Mouse (Mus musculus) MEL (cell line): Measurements from ENCODE around the gene Castor1. TPM values are rescaled to one million over a fixed set of nuclear protein-coding genes. Genes with fewer than 3 reads are reported as not detected.

Experiments used
- DNase-seq: peaks from one replicate; pipeline ENCODE4 v3.0.0; 2011; ENCODE audit warnings: low read depth, low spot score
- H3K27ac ChIP-seq: 2 replicates; pipeline ENCODE4 v1.5.1; 2012; ENCODE audit warnings: low read depth, mild to moderate bottlenecking, control low read depth, low read length, moderate library complexity; ENCODE audit not compliant: control insufficient read depth
- H3K27me3 ChIP-seq, 2 experiments: fragments of 150-350 bp in 1 of 2; sonication (generic) in 1 of 2; 2 replicates each; pipeline ENCODE4 v1.6.1; 2012; ENCODE audit warnings: low read length in 2 of 2, mild to moderate bottlenecking in 2 of 2, improper control_type of control experiment in 1 of 2, moderate library complexity in 1 of 2; ENCODE audit not compliant: insufficient read depth in 2 of 2, control insufficient read depth in 1 of 2
- H3K36me3 ChIP-seq, 2 experiments: 2 replicates each; pipeline ENCODE4 v1.6.1; 2012 to 2014; ENCODE audit warnings: low read length in 2 of 2, improper control_type of control experiment in 1 of 2, inconsistent platforms in 1 of 2, mild to moderate bottlenecking in 1 of 2; ENCODE audit not compliant: insufficient read depth in 2 of 2, control insufficient read depth in 1 of 2
- H3K4me1 ChIP-seq, 2 experiments: fragments of 150-350 bp in 1 of 2; sonication (generic) in 1 of 2; 2 replicates each; pipeline ENCODE4 v1.6.1; 2012; ENCODE audit warnings: low read length in 2 of 2, improper control_type of control experiment in 1 of 2, mild to moderate bottlenecking in 1 of 2; ENCODE audit not compliant: insufficient read depth in 2 of 2, control insufficient read depth in 1 of 2
- H3K4me3 ChIP-seq, 2 experiments: fragments of 150-350 bp in 1 of 2; sonication (generic) in 1 of 2; 2 replicates each; pipeline ENCODE4 v1.5.1; 2012; ENCODE audit warnings: low read depth in 2 of 2, low read length in 2 of 2, mild to moderate bottlenecking in 2 of 2, moderate library complexity in 2 of 2, control low read depth in 1 of 2, improper control_type of control experiment in 1 of 2; ENCODE audit not compliant: control insufficient read depth in 1 of 2, insufficient read depth in 1 of 2
- H3K79me2 ChIP-seq: 2 replicates; pipeline ENCODE4 v1.6.1; 2012; ENCODE audit warnings: mild to moderate bottlenecking, low read length, moderate library complexity; ENCODE audit not compliant: control insufficient read depth, poor library complexity, insufficient read depth
- H3K9ac ChIP-seq: 2 replicates; pipeline ENCODE4 v1.6.1; 2012; ENCODE audit warnings: low read depth, mild to moderate bottlenecking, control low read depth, low read length, moderate library complexity; ENCODE audit not compliant: control insufficient read depth, poor library complexity, severe bottlenecking
- H3K9me3 ChIP-seq: fragments of 150-350 bp; sonication (generic); replicated peaks from 2 replicates; pipeline ENCODE4 v1.6.1; 2012; ENCODE audit warnings: mild to moderate bottlenecking, low read length, improper control_type of control experiment, moderate library complexity; ENCODE audit not compliant: insufficient read depth
- CHD1 ChIP-seq: IDR thresholded peaks from 2 replicates; pipeline ENCODE4 v1.6.1; 2012; ENCODE audit warnings: low read depth, mild to moderate bottlenecking, inconsistent platforms, low read length, improper control_type of control experiment
- ETS1 ChIP-seq: IDR thresholded peaks from 2 replicates; pipeline ENCODE4 v1.6.1; 2012; ENCODE audit warnings: low read depth, mild to moderate bottlenecking, inconsistent platforms, low read length, improper control_type of control experiment, moderate library complexity
- HCFC1 ChIP-seq: IDR thresholded peaks from 2 replicates; pipeline ENCODE4 v1.6.1; 2012; ENCODE audit warnings: low read depth, mild to moderate bottlenecking, inconsistent platforms, low read length, improper control_type of control experiment, moderate library complexity
- JUND ChIP-seq: IDR thresholded peaks from 2 replicates; pipeline ENCODE4 v1.6.1; 2011; ENCODE audit warnings: low read depth, mild to moderate bottlenecking, improper control_type of control experiment, low read length
- KAT2A ChIP-seq: conservative IDR thresholded peaks from 2 replicates; pipeline ENCODE4 v1.6.1; 2012; ENCODE audit warnings: low read depth, low read length, improper control_type of control experiment, inconsistent platforms
- MAFK ChIP-seq: IDR thresholded peaks from 2 replicates; pipeline ENCODE4 v1.6.1; 2011; ENCODE audit warnings: low read depth, mild to moderate bottlenecking, low read length, improper control_type of control experiment, borderline replicate concordance
- MXI1 ChIP-seq: IDR thresholded peaks from 2 replicates; pipeline ENCODE4 v1.6.1; 2011; ENCODE audit warnings: mild to moderate bottlenecking, low read depth, low read length, improper control_type of control experiment
- TAL1 ChIP-seq: IDR thresholded peaks from 2 replicates; pipeline ENCODE4 v1.6.1; 2012; ENCODE audit warnings: mild to moderate bottlenecking, inconsistent platforms, low read length, moderate library complexity, mixed read lengths
- ZC3H11A ChIP-seq: IDR thresholded peaks from 2 replicates; pipeline ENCODE4 v1.6.1; 2012; ENCODE audit warnings: low read depth, mild to moderate bottlenecking, inconsistent platforms, low read length, improper control_type of control experiment
- polyA plus RNA-seq, 2 experiments: library from polyadenylated mRNA; stranded (reverse) in 1 of 2; unstranded in 1 of 2; fragments of >175 nt in 1 of 2; fragments of >200 nt in 1 of 2; gene quantifications; 2 replicates each; pipeline versions ENCODE4 v1.2.1 to v1.2.4; 2012; ENCODE audit warnings: low replicate concordance in 2 of 2, low read depth in 1 of 2; ENCODE audit not compliant: insufficient read length in 2 of 2, insufficient read depth in 1 of 2, missing spikeins in 1 of 2
- total RNA-seq: library from RNA; depleted of rRNA; stranded (reverse); fragments of 300-350 nt; gene quantifications from 2 replicates; pipeline ENCODE4 v1.2.3, GENCODE M21; 2012

Castor1 gene
- total and polyA plus RNA-seq, 3 experiments = 6.6 to 11.8 TPM; not detected in 1

DNA sequence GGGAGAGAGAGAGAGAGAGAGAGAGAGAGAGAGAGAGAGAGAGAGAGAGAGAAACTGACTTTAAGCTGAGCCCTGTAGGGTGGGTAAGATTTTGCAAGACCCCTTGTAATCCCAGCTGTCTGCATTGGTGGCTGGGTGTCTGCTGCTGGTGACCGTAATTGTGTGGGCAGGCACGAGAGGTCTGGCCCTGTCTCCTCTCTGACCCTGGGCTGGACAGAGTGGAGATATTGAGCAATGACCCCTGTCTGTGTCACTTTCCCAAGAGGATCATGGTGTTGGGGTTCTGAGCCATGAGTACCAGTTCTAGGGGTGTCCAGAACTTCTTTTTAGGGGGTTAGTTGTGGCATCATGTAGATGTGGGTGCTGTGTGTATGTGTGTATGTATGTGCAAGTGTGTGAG is 6.2 kb downstream of the Castor1 start:
- Histone ChIP-seq H3K9me3 (no peaks in the 10 kb centered on the region), H3K79me2 (no peaks in the 10 kb centered on the region), H3K4me3 (no peak overlapping the region), H3K9ac (no peak overlapping the region), H3K36me3 (peaks cover 0 to 17% of the 10 kb centered on the region in 2 experiments; a peak in 2 of 4 replicates), H3K27ac (no peak overlapping the region), H3K27me3 (no peaks in the 10 kb centered on the region), H3K4me1 (peaks cover 4 to 24% of the 10 kb centered on the region in 2 experiments; a peak in 3 of 4 replicates)
- DNase-seq = no peak
- TF ChIP-seq JUND = 0 out of 2 replicates have a peak, but pooled peaks have one; percentile 16
- no peak for TF ChIP-seq CHD1
- no peak for TF ChIP-seq HCFC1

DNA sequence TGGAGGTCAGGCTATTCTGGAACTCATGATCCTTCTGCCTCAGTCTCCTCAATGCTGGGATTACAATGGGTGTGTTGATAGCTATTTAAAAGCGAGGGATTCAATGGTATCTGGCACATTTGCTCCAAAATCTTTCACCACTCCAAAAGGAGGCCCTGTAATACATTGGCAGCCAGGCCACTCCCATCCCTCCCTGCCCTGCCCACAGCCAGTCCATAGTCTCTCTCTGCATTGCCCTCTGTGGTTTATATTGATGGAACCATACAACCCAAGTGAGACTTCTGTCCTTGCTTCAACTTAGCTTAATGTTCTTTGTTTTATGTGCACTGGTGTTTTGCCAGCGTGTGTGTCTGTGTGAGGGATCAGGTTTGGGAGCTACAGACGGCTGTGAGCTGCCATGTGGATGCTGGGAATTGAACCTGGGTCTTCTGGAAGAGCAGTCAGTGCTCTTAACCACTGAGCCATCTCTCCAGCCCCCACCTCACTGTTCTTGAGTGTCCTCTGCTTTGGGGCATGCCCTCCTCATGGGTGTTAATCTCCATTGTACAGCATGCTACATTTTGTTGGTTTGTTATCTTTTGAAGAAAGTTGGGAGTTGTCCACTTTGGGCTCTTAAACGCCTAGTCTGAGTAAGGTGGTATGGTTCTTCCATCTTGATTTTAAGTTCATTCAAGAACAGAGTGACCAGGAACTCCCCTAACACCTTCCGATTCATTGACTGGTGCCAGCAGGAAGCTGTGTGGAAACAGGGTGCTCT is 8.7 kb downstream of the Castor1 start:
- Histone ChIP-seq H3K9ac (no peak overlapping the region), H3K9me3 (no peaks in the 10 kb centered on the region), H3K36me3 (peaks cover 0 to 17% of the 10 kb centered on the region in 2 experiments; a peak in 2 of 4 replicates), H3K79me2 (no peaks in the 10 kb centered on the region), H3K27ac (no peak overlapping the region), H3K27me3 (no peaks in the 10 kb centered on the region), H3K4me3 (no peak overlapping the region), H3K4me1 (peaks cover 4 to 24% of the 10 kb centered on the region in 2 experiments; a peak in 3 of 4 replicates)
- DNase-seq = no peak
- TF ChIP-seq ZC3H11A = no peak
- TF ChIP-seq TAL1 = peak; percentile 23; the same call in 1 of the 2 replicates
- TF ChIP-seq, all 39 proteins: peak for 1

DNA sequence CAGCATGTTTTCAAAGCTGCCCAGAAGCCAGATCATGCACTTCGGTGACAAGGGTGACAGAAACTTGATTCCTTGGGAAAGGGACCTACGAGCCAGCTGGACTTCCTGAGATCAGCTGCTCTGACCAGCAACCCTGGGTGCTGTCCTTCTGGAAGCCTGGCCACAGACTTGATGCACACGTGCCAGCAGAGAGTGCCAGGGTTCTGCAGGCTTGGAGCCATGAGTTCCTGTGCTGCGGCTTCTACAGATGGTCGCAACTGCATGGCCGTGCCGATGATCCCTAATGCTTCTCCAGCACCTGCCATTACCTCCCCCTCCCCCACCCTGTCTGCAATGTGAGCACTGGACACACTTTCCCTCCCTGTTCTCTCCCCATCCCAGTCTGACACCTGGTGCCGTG is 10.4 kb downstream of the Castor1 start:
- Histone ChIP-seq H3K4me1 (peaks cover 2 to 17% of the 10 kb centered on the region in 2 experiments; a peak in 2 of 4 replicates), H3K4me3 (no peak overlapping the region), H3K79me2 (no peaks in the 10 kb centered on the region), H3K36me3 (peaks cover 0 to 10% of the 10 kb centered on the region in 2 experiments; a peak in 2 of 4 replicates), H3K9ac (no peak overlapping the region), H3K27ac (no peak overlapping the region), H3K27me3 (no peaks in the 10 kb centered on the region), H3K9me3 (no peaks in the 10 kb centered on the region)
- no peak for DNase-seq
- TF ChIP-seq ETS1 (no peak), CHD1 (no peak), JUND (no peak), KAT2A (no peak), MAFK (no peak), MXI1 (no peak)
